Mouse (Mus musculus): ENCODE results near the gene Pfdn6.
"Not testable (repeated sequence)": the region's sequence is repeated elsewhere in the genome, so short reads cannot be mapped to it uniquely, and the experiment has no call there.

Pfdn6 gene

DNA sequence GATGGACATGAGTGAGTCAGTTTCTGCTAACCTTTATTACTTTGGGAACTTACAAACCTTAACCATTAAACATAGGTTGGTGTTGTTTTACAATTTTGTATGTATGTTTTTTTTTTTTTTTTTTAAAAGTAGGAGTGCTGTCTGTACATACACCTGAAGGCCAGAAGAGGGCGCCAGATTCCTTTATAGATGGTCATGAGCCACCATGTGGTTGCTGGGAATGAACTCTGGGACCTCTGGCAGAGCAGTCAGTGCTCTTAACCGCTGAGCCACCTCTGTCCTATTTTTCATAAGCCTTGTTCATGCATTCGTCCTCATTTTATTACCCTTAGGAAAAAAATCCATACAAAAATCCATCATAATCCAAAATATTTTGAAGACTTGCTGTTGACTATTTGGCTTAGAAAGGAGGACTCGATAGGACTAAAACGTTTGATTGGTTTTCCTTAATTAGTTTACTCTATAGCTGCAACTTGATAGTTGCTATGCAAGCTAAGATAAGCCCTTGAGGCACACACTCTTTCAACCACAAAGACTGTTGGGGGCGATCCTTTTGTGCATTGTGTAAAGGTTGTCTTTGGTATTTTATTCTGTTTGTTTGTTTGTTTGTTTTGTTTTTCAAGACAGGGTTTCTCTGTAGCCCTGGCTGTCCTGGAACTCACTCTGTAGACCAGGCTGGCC is 42.9 kb downstream of the Pfdn6 start:
- DNase-seq (ENCODE audit: low spot score in 2 of 2): no peak

DNA sequence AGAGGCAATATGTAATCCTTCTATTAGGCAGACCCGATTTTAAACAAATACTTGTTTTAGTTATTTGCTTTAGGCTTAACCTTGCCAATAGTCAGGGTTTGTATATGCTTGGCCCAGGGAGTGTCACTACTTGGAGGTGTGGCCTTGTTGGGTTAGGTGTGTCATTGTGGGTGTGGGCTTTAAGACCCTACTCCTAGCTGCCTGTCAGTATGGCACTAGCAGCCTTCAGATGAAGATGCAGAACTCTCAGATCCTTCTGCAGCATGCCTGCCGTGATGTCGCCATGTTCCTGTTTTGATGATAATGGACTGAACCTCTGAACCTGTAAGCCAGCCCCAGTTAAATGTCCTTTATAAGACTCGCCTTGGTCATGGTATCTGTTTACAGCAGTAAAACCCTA is 47.1 kb downstream of the Pfdn6 start:
- DNase-seq (ENCODE audit: low spot score in 2 of 2): not testable (repeated sequence)

DNA sequence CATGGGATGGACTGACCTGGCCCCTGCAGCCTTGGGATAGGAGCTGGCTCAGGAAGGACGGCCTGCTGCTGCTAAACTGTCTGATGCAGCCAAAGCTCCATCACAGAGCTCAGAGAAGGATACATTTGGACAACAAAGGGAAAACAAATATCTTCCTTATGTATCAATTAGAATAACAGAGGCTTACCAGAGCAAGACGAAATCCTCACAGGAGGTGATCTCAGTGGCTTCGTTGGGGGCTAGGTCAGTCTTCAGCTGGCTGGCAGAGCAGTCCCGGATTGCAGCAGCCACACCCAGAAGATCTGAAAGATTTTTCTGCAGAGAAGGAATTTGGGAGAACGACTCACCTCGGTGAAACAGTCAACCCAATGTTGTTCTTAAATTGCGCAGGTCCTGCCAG is 47.7 kb downstream of the Pfdn6 start:
- no peak for DNase-seq (ENCODE audit: low spot score in 2 of 2)

DNA sequence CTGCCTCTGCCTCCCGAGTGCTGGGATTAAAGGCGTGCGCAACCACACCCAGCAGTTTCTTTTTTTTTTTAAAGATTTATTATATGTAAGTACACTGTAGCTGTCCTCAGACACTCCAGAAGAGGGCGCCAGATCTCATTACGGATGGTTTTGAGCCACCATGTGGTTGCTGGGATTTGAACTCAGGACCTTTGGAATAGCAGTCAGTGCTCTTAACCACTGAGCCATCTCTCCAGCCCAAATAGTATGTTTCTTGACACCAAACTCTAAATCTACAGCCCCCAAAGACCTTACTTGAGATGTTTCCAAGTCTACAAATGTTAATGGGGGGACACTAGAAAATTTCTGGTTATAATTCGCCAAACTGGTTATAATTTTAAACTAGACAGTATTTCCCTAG is 48.3 kb downstream of the Pfdn6 start:
- DNase-seq (ENCODE audit: low spot score in 2 of 2): not testable (repeated sequence)

DNA sequence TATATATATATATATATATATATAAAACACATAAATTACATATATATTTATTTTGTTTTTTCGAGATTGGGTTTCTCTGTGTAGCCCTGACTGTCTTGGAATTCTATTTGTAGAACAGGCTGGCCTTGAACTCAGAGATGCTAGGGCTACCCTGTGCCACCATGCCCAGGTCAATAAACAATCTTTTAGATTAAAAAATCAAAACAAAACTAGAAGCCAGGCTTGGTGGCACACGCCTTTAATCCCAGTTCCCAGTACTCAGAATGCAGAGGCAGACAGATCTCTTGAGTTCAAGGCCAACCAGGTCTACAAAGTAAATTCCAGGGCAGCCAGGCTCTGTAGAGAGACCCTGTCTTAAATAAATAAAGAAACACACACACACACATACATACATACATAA is 48.8 kb downstream of the Pfdn6 start:
- no peak for DNase-seq (ENCODE audit: low spot score in 2 of 2)

DNA sequence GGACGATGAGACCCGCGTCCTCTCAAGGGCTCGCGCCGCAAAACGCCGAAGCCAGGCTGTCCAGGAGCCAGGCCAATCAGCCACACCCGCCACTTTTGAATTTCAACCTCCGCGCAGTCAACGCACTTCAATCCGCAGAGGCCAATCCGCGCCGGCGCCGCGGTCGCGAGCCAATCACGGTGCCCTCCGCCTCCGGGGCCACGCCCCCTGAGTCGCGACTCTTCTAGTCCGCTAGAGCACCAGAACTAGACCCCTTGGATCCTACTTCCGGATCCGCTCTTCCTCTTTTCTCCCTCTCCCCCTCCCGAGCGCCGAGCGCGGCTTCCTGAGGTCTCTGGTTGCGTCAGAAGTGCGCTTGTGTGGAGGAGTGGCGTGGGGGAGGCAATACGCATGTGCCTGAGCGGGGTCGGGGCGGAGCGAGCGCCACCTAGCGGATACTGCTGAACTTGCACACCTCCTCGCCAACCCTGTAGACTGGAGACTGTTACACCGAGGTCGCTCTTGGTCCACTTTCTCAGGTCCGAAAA is 49.5 kb downstream of the Pfdn6 start, which contains the start of gene Kifc1:
Gene Kifc1 (minus strand): TSS at position 129 of the 527 bp plus-strand sequence.
- peak; percentile 99 for DNase-seq (ENCODE audit: low spot score in 2 of 2)

DNA sequence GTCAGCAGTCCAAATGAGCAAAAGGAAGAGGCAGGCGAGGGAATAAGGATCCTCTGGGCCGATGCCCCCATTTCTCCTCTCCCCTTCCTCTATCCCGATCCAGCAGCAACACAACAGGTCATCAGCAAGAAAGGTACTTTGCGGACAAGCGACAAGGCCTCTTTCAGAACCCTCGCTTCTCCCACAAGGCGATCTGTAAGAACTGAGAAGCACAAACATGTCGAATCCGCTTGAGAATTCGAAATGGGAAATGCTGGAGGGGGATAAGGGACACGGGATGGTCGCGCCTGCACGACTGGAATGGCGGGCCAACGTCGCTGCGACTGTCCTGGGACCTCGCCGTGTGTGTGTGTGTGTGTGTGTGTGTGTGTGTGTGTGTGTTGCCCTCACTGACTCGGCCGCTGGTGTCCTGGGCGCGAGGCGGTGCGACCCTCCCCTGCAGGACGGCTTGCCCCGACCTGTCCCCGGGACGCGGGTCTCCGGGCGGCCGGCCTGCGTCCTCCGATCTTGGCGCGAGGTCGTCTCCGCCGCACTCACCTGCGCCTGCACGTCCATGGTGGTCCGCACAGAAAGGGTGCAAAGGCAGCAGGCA is 50.1 kb downstream of the Pfdn6 start:
- not testable (repeated sequence) for DNase-seq (ENCODE audit: low spot score in 2 of 2)
